Mouse (Mus musculus): Measurements from ENCODE around the gene Ltbp4. TPM values are rescaled to one million over a fixed set of nuclear protein-coding genes. Genes with fewer than 3 reads are reported as not detected.

Ltbp4 gene
- polyA plus RNA-seq, 1 experiment from 2014 or later = 170 TPM

GRCm38 (mm10) chr7:27371715-27372462, 34.4 kb upstream of the Ltbp4 start:
- Histone ChIP-seq H3K9me3 (replicated peaks; ENCODE audit: control insufficient read depth, low read length) (0 out of 2 replicates have a peak, but pooled peaks cover 4% of the 10 kb centered on the region), H3K4me3 (replicated peaks; ENCODE audit: low read length) (peak overlapping the region; percentile 24), H3K27me3 (ENCODE audit: control insufficient read depth, insufficient read depth, low read length) (peaks cover 87% of the 10 kb centered on the region), H3K27ac (ENCODE audit: low read length) (no peak overlapping the region), H3K4me2 (ENCODE audit: low read depth, low read length) (peak overlapping the region; percentile 47), H3K36me3 (ENCODE audit: control insufficient read depth, insufficient read depth, low read length) (no peaks in the 10 kb centered on the region), H3K9ac (ENCODE audit: low read length) (peak overlapping the region; percentile 20; the same call in 1 of the 2 replicates), H3K4me1 (ENCODE audit: control insufficient read depth, insufficient read depth, low read length) (peaks cover 11% of the 10 kb centered on the region)
- WGBS = 7% methylated on average over 44 of the region's 44 CpGs
- peak; percentile 60 for ATAC-seq (ENCODE audit: insufficient read depth, low FRiP score)

- Histone ChIP-seq H3K27me3 (ENCODE audit: control insufficient read depth, insufficient read depth, low read length) (peaks cover 91% of the 10 kb centered on the region), H3K4me1 (ENCODE audit: control insufficient read depth, insufficient read depth, low read length) (peaks cover 16% of the 10 kb centered on the region)
- no peak for ATAC-seq (ENCODE audit: insufficient read depth, low FRiP score)
Observed at GRCm38 (mm10) chr7:27369111-27369510, 31.6 kb upstream of the Ltbp4 start.

GRCm38 (mm10) chr7:27367976-27368375, 30.5 kb upstream of the Ltbp4 start:
- H3K4me1 ChIP-seq (ENCODE audit: control insufficient read depth, insufficient read depth, low read length) = peaks cover 17% of the 10 kb centered on the region
- H3K4me3 ChIP-seq (replicated peaks; ENCODE audit: low read length) = no peak overlapping the region; the same call in 1 of the 2 replicates
- no peaks in the 10 kb centered on the region for H3K36me3 ChIP-seq (ENCODE audit: control insufficient read depth, insufficient read depth, low read length)
- 0 out of 2 replicates have a peak, but pooled peaks cover 4% of the 10 kb centered on the region for H3K9me3 ChIP-seq (replicated peaks; ENCODE audit: control insufficient read depth, low read length)
- no peak for ATAC-seq (ENCODE audit: insufficient read depth, low FRiP score)
- peak overlapping the region; percentile 47 for H3K4me2 ChIP-seq (ENCODE audit: low read depth, low read length)
- H3K27ac ChIP-seq (ENCODE audit: low read length) = no peak overlapping the region
- peaks cover 92% of the 10 kb centered on the region for H3K27me3 ChIP-seq (ENCODE audit: control insufficient read depth, insufficient read depth, low read length)
- no peak overlapping the region for H3K9ac ChIP-seq (ENCODE audit: low read length)
- WGBS = 18% methylated on average over 11 of the region's 11 CpGs

More at GRCm38 (mm10) chr7:27369111-27369510, 31.6 kb upstream of the Ltbp4 start:
- H3K4me3 ChIP-seq (replicated peaks; ENCODE audit: low read length) = no peak overlapping the region
- 0 out of 2 replicates have a peak, but pooled peaks cover 4% of the 10 kb centered on the region for H3K9me3 ChIP-seq (replicated peaks; ENCODE audit: control insufficient read depth, low read length)
- WGBS = 85% methylated on average over 19 of the region's 19 CpGs
- H3K27ac ChIP-seq (ENCODE audit: low read length) = no peak overlapping the region
- no peaks in the 10 kb centered on the region for H3K36me3 ChIP-seq (ENCODE audit: control insufficient read depth, insufficient read depth, low read length)
- H3K9ac ChIP-seq (ENCODE audit: low read length) = no peak overlapping the region
- no peak overlapping the region for H3K4me2 ChIP-seq (ENCODE audit: low read depth, low read length)

DNA sequence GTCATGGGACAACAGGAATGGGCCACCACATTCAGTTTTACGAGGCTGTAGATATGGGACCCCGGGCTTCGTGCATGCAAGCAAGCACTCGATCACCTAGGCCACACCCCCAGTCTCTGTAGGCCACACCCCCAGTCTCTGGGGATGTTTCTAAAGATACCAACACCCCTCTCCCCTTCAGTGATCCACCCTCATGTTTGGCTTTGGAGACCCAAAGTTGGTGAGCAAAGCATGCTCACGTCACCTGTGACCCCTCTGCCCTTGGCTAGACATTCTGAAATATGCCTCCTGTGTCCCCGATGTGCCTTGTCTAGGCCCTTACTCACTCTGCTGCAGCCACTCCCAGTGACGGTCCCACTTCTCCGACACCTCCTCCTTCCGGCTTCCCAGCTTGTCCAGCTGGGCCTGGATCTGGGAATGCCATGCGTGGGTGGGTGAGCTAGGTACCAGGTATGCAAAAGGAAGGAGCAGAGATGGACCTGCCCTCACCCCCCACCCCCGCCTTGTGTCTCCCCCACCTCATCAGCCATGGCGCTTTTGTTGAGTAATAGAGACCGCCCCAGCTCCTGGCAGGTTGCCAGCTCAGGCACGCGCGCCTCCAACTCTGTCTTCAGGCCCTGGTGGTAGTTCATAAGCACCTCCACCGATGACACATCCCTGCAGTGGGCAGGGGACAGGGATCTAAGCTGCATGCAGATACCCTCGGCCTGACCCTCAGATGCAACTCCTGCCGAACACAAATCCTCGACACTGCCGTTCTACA, 28.8 kb upstream of the Ltbp4 start:
- WGBS = 41% methylated on average over 21 of the region's 21 CpGs
- H3K27ac ChIP-seq (ENCODE audit: low read length) = no peak overlapping the region
- H3K4me2 ChIP-seq (ENCODE audit: low read depth, low read length) = no peak overlapping the region
- no peaks in the 10 kb centered on the region for H3K36me3 ChIP-seq (ENCODE audit: control insufficient read depth, insufficient read depth, low read length)
- peaks cover 15% of the 10 kb centered on the region for H3K4me1 ChIP-seq (ENCODE audit: control insufficient read depth, insufficient read depth, low read length)
- peaks cover 77% of the 10 kb centered on the region for H3K27me3 ChIP-seq (ENCODE audit: control insufficient read depth, insufficient read depth, low read length)
- ATAC-seq (ENCODE audit: insufficient read depth, low FRiP score) = no peak
- H3K4me3 ChIP-seq (replicated peaks; ENCODE audit: low read length) = no peak overlapping the region
- 0 out of 2 replicates have a peak, but pooled peaks cover 4% of the 10 kb centered on the region for H3K9me3 ChIP-seq (replicated peaks; ENCODE audit: control insufficient read depth, low read length)
- no peak overlapping the region for H3K9ac ChIP-seq (ENCODE audit: low read length)

DNA sequence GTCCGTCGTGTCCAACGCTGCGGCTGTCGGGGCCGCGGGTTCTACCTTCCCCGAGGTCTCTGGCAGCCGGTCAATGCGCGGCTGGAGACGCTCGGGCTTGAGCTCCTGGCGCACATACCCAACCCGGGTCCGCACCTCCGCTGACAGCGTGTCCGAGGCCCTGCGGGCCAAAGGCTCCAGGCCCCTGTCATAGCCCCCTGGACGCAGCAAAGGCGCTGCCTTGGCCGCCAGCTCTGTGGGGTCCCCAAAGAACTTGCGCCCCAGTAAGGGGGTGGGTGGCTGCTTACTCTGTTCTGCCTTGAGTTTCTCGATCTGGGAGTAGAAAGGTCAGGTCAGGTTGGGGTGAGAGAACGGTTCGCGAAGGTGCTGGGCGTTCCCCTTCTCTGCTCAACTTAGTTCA, 26.9 kb upstream of the Ltbp4 start:
- no peak overlapping the region for H3K27ac ChIP-seq (ENCODE audit: low read length)
- H3K36me3 ChIP-seq (ENCODE audit: control insufficient read depth, insufficient read depth, low read length) = no peaks in the 10 kb centered on the region
- H3K4me1 ChIP-seq (ENCODE audit: control insufficient read depth, insufficient read depth, low read length) = peaks cover 15% of the 10 kb centered on the region
- peaks cover 62% of the 10 kb centered on the region for H3K27me3 ChIP-seq (ENCODE audit: control insufficient read depth, insufficient read depth, low read length)
- H3K9ac ChIP-seq (ENCODE audit: low read length) = peak overlapping the region; percentile 14; the same call in 1 of the 2 replicates
- H3K9me3 ChIP-seq (replicated peaks; ENCODE audit: control insufficient read depth, low read length) = no peaks in the 10 kb centered on the region
- H3K4me2 ChIP-seq (ENCODE audit: low read depth, low read length) = peak overlapping the region; percentile 12; the same call in 1 of the 2 replicates
- 6% methylated on average over 29 of the region's 29 CpGs for WGBS
- ATAC-seq (ENCODE audit: insufficient read depth, low FRiP score) = no peak
- peak overlapping the region; percentile 16 for H3K4me3 ChIP-seq (replicated peaks; ENCODE audit: low read length)

- no peaks in the 10 kb centered on the region for H3K9me3 ChIP-seq (replicated peaks; ENCODE audit: control insufficient read depth, low read length)
- H3K9ac ChIP-seq (ENCODE audit: low read length) = peak overlapping the region; percentile 85
- H3K36me3 ChIP-seq (ENCODE audit: control insufficient read depth, insufficient read depth, low read length) = no peaks in the 10 kb centered on the region
- peak; percentile 97 for ATAC-seq (ENCODE audit: insufficient read depth, low FRiP score)
- H3K4me3 ChIP-seq (replicated peaks; ENCODE audit: low read length) = peak overlapping the region; percentile 57
- H3K27ac ChIP-seq (ENCODE audit: low read length) = no peak overlapping the region
- WGBS = under 1% methylated on average over 52 of the region's 52 CpGs
- peak overlapping the region; percentile 98 for H3K4me2 ChIP-seq (ENCODE audit: low read depth, low read length)
- peaks cover 22% of the 10 kb centered on the region for H3K4me1 ChIP-seq (ENCODE audit: control insufficient read depth, insufficient read depth, low read length)
- peaks cover 36% of the 10 kb centered on the region for H3K27me3 ChIP-seq (ENCODE audit: control insufficient read depth, insufficient read depth, low read length)
Observed at GRCm38 (mm10) chr7:27361283-27361946, 23.9 kb upstream of the Ltbp4 start.

DNA sequence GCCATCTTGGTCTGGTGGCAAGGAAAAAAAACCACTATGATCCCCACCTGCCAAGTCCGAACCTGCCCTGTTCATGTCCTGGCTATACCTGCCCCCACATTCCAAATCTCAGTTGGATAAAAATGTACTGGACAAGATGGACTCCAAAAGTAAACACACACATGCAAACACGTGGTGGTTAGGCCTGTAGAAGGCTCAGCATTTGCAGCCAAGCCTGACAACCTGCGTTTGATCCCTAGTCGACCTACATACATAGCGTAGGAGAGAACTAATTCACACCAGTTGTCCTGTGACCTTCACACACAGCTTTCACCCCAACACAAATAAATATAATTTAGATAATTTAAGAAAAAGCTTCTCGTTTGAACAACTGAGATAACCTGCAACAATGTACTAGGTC, 23.3 kb upstream of the Ltbp4 start:
- 47% methylated on average over 6 of the region's 6 CpGs for WGBS
- Histone ChIP-seq H3K4me1 (ENCODE audit: control insufficient read depth, insufficient read depth, low read length) (peaks cover 25% of the 10 kb centered on the region), H3K9ac (ENCODE audit: low read length) (no peak overlapping the region), H3K4me3 (replicated peaks; ENCODE audit: low read length) (0 out of 2 replicates have a peak overlapping the region, but pooled peaks have one; percentile 9), H3K27ac (ENCODE audit: low read length) (no peak overlapping the region), H3K36me3 (ENCODE audit: control insufficient read depth, insufficient read depth, low read length) (no peaks in the 10 kb centered on the region), H3K27me3 (ENCODE audit: control insufficient read depth, insufficient read depth, low read length) (peaks cover 30% of the 10 kb centered on the region), H3K4me2 (ENCODE audit: low read depth, low read length) (peak overlapping the region; percentile 54), H3K9me3 (replicated peaks; ENCODE audit: control insufficient read depth, low read length) (no peaks in the 10 kb centered on the region)
- no peak for ATAC-seq (ENCODE audit: insufficient read depth, low FRiP score)

- Histone ChIP-seq H3K9ac (ENCODE audit: low read length) (no peak overlapping the region), H3K4me1 (ENCODE audit: control insufficient read depth, insufficient read depth, low read length) (peaks cover 32% of the 10 kb centered on the region), H3K27ac (ENCODE audit: low read length) (no peak overlapping the region), H3K4me2 (ENCODE audit: low read depth, low read length) (no peak overlapping the region), H3K9me3 (replicated peaks; ENCODE audit: control insufficient read depth, low read length) (no peaks in the 10 kb centered on the region), H3K36me3 (ENCODE audit: control insufficient read depth, insufficient read depth, low read length) (no peaks in the 10 kb centered on the region), H3K4me3 (replicated peaks; ENCODE audit: low read length) (no peak overlapping the region), H3K27me3 (ENCODE audit: control insufficient read depth, insufficient read depth, low read length) (peaks cover 20% of the 10 kb centered on the region)
- 87% methylated on average over 9 of the region's 9 CpGs for WGBS
- no peak for ATAC-seq (ENCODE audit: insufficient read depth, low FRiP score)
Observed at GRCm38 (mm10) chr7:27359706-27360358, 22.3 kb upstream of the Ltbp4 start.
